Mouse (Mus musculus) intestine, embryonic 16.5 days (tissue): Measurements from ENCODE around the gene Thbd. TPM values are rescaled to one million over a fixed set of nuclear protein-coding genes. Genes with fewer than 3 reads are reported as not detected.

Experiments used
- polyA plus RNA-seq: library from polyadenylated mRNA; unstranded; fragments of >200 nt; fragmentation: Nextera tagmentation; extraction: Ambion mirVana; gene quantifications from 2 replicates; pipeline ENCODE4 v1.2.1, GENCODE M21; 2015

Gene Thbd
- polyA plus RNA-seq, 1 experiment from 2014 or later, result 46.6 TPM

Other genes starting within 250 kb of the Thbd start
- gene Sstr4, start 12.8 kb downstream of the Thbd start, polyA plus RNA-seq, result 1.6 and 1.8 TPM in 2 replicates
- gene Cd93, start 35.4 kb upstream of the Thbd start, polyA plus RNA-seq, result 8.3 and 9.0 TPM in 2 replicates